Mouse (Mus musculus): ENCODE results near the gene Kcnip4. TPM values are rescaled to one million over a fixed set of nuclear protein-coding genes. Genes with fewer than 3 reads are reported as not detected.

Gene Kcnip4
- polyA plus RNA-seq, 1 experiment: not detected

- no peak for DNase-seq (ENCODE audit: low read depth in 1 of 2, low spot score in 2 of 2)
- 20% methylated on average over 11 of the region's 11 CpGs for WGBS
- Histone ChIP-seq H3K36me3 (ENCODE audit: control insufficient read depth, insufficient read depth, low read length) (no peaks in the 10 kb centered on the region), H3K4me3 (ENCODE audit: extremely low read depth, insufficient read depth, insufficient read length) (no peak overlapping the region), H3K27ac (ENCODE audit: insufficient read depth, low read length) (no peak overlapping the region), H3K27me3 (ENCODE audit: control insufficient read depth, insufficient read depth, low read length) (no peaks in the 10 kb centered on the region), H3K4me1 (ENCODE audit: control insufficient read depth, insufficient read depth, insufficient read length) (no peaks in the 10 kb centered on the region)
- TF ChIP-seq POLR2A (IDR thresholded peaks at IDR 0.05; ENCODE audit: low read depth, low read length): no peak
- TF ChIP-seq CTCF (IDR thresholded peaks at IDR 0.05; ENCODE audit: extremely low read depth, insufficient read depth, insufficient read length, insufficient replicate concordance): no peak
These were observed 712 bp downstream of the Kcnip4 start for GRCm38 (mm10) chr5:49523997-49524393.

GRCm38 (mm10) chr5:49522986-49523385 is 1.7 kb downstream of the Kcnip4 start:
- Histone ChIP-seq H3K27ac (ENCODE audit: insufficient read depth, low read length) (no peak overlapping the region), H3K36me3 (ENCODE audit: control insufficient read depth, insufficient read depth, low read length) (no peaks in the 10 kb centered on the region), H3K27me3 (ENCODE audit: control insufficient read depth, insufficient read depth, low read length) (no peaks in the 10 kb centered on the region), H3K4me1 (ENCODE audit: control insufficient read depth, insufficient read depth, insufficient read length) (no peaks in the 10 kb centered on the region), H3K4me3 (ENCODE audit: extremely low read depth, insufficient read depth, insufficient read length) (no peak overlapping the region)
- WGBS: 68% methylated on average over 4 of the region's 4 CpGs
- no peak for TF ChIP-seq CTCF (IDR thresholded peaks at IDR 0.05; ENCODE audit: extremely low read depth, insufficient read depth, insufficient read length, insufficient replicate concordance)
- no peak for DNase-seq (ENCODE audit: low read depth in 1 of 2, low spot score in 2 of 2)

GRCm38 (mm10) chr5:49498743-49499142 is 26.0 kb downstream of the Kcnip4 start:
- TF ChIP-seq POLR2A (IDR thresholded peaks at IDR 0.05; ENCODE audit: low read depth, low read length): no peak
- no peak for TF ChIP-seq CTCF (IDR thresholded peaks at IDR 0.05; ENCODE audit: extremely low read depth, insufficient read depth, insufficient read length, insufficient replicate concordance)
- Histone ChIP-seq H3K4me1 (ENCODE audit: control insufficient read depth, insufficient read depth, insufficient read length) (no peaks in the 10 kb centered on the region), H3K27ac (ENCODE audit: insufficient read depth, low read length) (no peak overlapping the region), H3K27me3 (ENCODE audit: control insufficient read depth, insufficient read depth, low read length) (no peaks in the 10 kb centered on the region), H3K36me3 (ENCODE audit: control insufficient read depth, insufficient read depth, low read length) (no peaks in the 10 kb centered on the region), H3K4me3 (ENCODE audit: extremely low read depth, insufficient read depth, insufficient read length) (no peak overlapping the region)
- WGBS: 76% methylated on average over 3 of the region's 3 CpGs
- no peak for DNase-seq (ENCODE audit: low read depth in 1 of 2, low spot score in 2 of 2)

- no peak overlapping the region for H3K4me3 ChIP-seq (ENCODE audit: extremely low read depth, insufficient read depth, insufficient read length)
- H3K36me3 ChIP-seq (ENCODE audit: control insufficient read depth, insufficient read depth, low read length): no peaks in the 10 kb centered on the region
- TF ChIP-seq CTCF (IDR thresholded peaks at IDR 0.05; ENCODE audit: extremely low read depth, insufficient read depth, insufficient read length, insufficient replicate concordance) (no peak), POLR2A (IDR thresholded peaks at IDR 0.05; ENCODE audit: low read depth, low read length) (no peak)
- no peak overlapping the region for H3K27ac ChIP-seq (ENCODE audit: insufficient read depth, low read length)
- no peak for DNase-seq (ENCODE audit: low read depth in 1 of 2, low spot score in 2 of 2)
- H3K4me1 ChIP-seq (ENCODE audit: control insufficient read depth, insufficient read depth, insufficient read length): no peaks in the 10 kb centered on the region
- WGBS: 53% methylated on average over 2 of the region's 2 CpGs
- no peaks in the 10 kb centered on the region for H3K27me3 ChIP-seq (ENCODE audit: control insufficient read depth, insufficient read depth, low read length)
These were observed 37.4 kb downstream of the Kcnip4 start for GRCm38 (mm10) chr5:49487270-49487669.

- DNase-seq (ENCODE audit: low read depth in 1 of 2, low spot score in 2 of 2): no peak
- 78% methylated on average over 2 of the region's 2 CpGs for WGBS
- TF ChIP-seq CTCF (IDR thresholded peaks at IDR 0.05; ENCODE audit: extremely low read depth, insufficient read depth, insufficient read length, insufficient replicate concordance) (no peak), POLR2A (IDR thresholded peaks at IDR 0.05; ENCODE audit: low read depth, low read length) (no peak)
These were observed 54.0 kb downstream of the Kcnip4 start for GRCm38 (mm10) chr5:49470738-49471137.

GRCm38 (mm10) chr5:49460643-49461276 is 63.9 kb downstream of the Kcnip4 start:
- Histone ChIP-seq H3K27me3 (ENCODE audit: control insufficient read depth, insufficient read depth, low read length) (no peaks in the 10 kb centered on the region), H3K4me3 (ENCODE audit: extremely low read depth, insufficient read depth, insufficient read length) (no peak overlapping the region), H3K4me1 (ENCODE audit: control insufficient read depth, insufficient read depth, insufficient read length) (no peaks in the 10 kb centered on the region), H3K36me3 (ENCODE audit: control insufficient read depth, insufficient read depth, low read length) (no peaks in the 10 kb centered on the region), H3K27ac (ENCODE audit: insufficient read depth, low read length) (no peak overlapping the region)
- TF ChIP-seq CTCF (IDR thresholded peaks at IDR 0.05; ENCODE audit: extremely low read depth, insufficient read depth, insufficient read length, insufficient replicate concordance) (no peak), POLR2A (IDR thresholded peaks at IDR 0.05; ENCODE audit: low read depth, low read length) (no peak)
- 81% methylated on average over 6 of the region's 6 CpGs for WGBS
- no peak for DNase-seq (ENCODE audit: low read depth in 1 of 2, low spot score in 2 of 2)

More at GRCm38 (mm10) chr5:49470738-49471137, 54.0 kb downstream of the Kcnip4 start:
- Histone ChIP-seq H3K4me1 (ENCODE audit: control insufficient read depth, insufficient read depth, insufficient read length) (no peaks in the 10 kb centered on the region), H3K36me3 (ENCODE audit: control insufficient read depth, insufficient read depth, low read length) (no peaks in the 10 kb centered on the region), H3K27me3 (ENCODE audit: control insufficient read depth, insufficient read depth, low read length) (no peaks in the 10 kb centered on the region), H3K27ac (ENCODE audit: insufficient read depth, low read length) (no peak overlapping the region), H3K4me3 (ENCODE audit: extremely low read depth, insufficient read depth, insufficient read length) (no peak overlapping the region)

- Histone ChIP-seq H3K4me3 (ENCODE audit: extremely low read depth, insufficient read depth, insufficient read length) (no peak overlapping the region), H3K36me3 (ENCODE audit: control insufficient read depth, insufficient read depth, low read length) (no peaks in the 10 kb centered on the region), H3K27ac (ENCODE audit: insufficient read depth, low read length) (no peak overlapping the region), H3K4me1 (ENCODE audit: control insufficient read depth, insufficient read depth, insufficient read length) (no peaks in the 10 kb centered on the region), H3K27me3 (ENCODE audit: control insufficient read depth, insufficient read depth, low read length) (no peaks in the 10 kb centered on the region)
- WGBS: 70% methylated on average over 3 of the region's 3 CpGs
- TF ChIP-seq CTCF (IDR thresholded peaks at IDR 0.05; ENCODE audit: extremely low read depth, insufficient read depth, insufficient read length, insufficient replicate concordance): no peak
- TF ChIP-seq POLR2A (IDR thresholded peaks at IDR 0.05; ENCODE audit: low read depth, low read length): no peak
- no peak for DNase-seq (ENCODE audit: low read depth in 1 of 2, low spot score in 2 of 2)
These were observed 71.6 kb downstream of the Kcnip4 start for GRCm38 (mm10) chr5:49453100-49453499.
